Mouse (Mus musculus) 3134 (cell line): Measurements from ENCODE around the gene Ergic1.
A peak's percentile ranks its signal among the peaks of the same experiment; 100 is the strongest.

Experiments
- DNase-seq: peaks from one replicate; pipeline ENCODE4 v3.0.0-alpha.2; 2011; ENCODE audit warnings: low spot score; ENCODE audit not compliant: insufficient read length; ENCODE audit errors: extremely low read depth

The Ergic1 gene

GRCm38 (mm10) chr17:26647283-26647682, 86.0 kb downstream of the Ergic1 start:
- no peak for DNase-seq

GRCm38 (mm10) chr17:26649565-26649964, 88.3 kb downstream of the Ergic1 start:
- no peak for DNase-seq

- DNase-seq: no peak
These were observed 89.4 kb downstream of the Ergic1 start for GRCm38 (mm10) chr17:26650451-26651363.

- no peak for DNase-seq
These were observed 97.7 kb downstream of the Ergic1 start for GRCm38 (mm10) chr17:26658854-26659572.

- no peak for DNase-seq
These were observed 98.3 kb downstream of the Ergic1 start for GRCm38 (mm10) chr17:26659573-26659915.

- DNase-seq: peak; percentile 50
These were observed 99.1 kb downstream of the Ergic1 start for GRCm38 (mm10) chr17:26660192-26660912.

GRCm38 (mm10) chr17:26662204-26662603, 100.9 kb downstream of the Ergic1 start:
- no peak for DNase-seq

- peak; percentile 82 for DNase-seq
These were observed 101.8 kb downstream of the Ergic1 start, which contains the start of gene Atp6v0e for GRCm38 (mm10) chr17:26662978-26663683. Gene Atp6v0e, plus strand, starts transcription at chr17:26663231.

GRCm38 (mm10) chr17:26665600-26665999, 104.3 kb downstream of the Ergic1 start:
- DNase-seq: no peak

- no peak for DNase-seq
These were observed 110.0 kb downstream of the Ergic1 start for GRCm38 (mm10) chr17:26671268-26671667.

- no peak for DNase-seq
These were observed 114.6 kb downstream of the Ergic1 start for GRCm38 (mm10) chr17:26675845-26676244.

GRCm38 (mm10) chr17:26676252-26676615, 114.9 kb downstream of the Ergic1 start:
- DNase-seq: peak; percentile 93

GRCm38 (mm10) chr17:26676616-26677376, 115.5 kb downstream of the Ergic1 start:
- DNase-seq: no peak

- DNase-seq: no peak
These were observed 116.7 kb downstream of the Ergic1 start for GRCm38 (mm10) chr17:26677711-26678637.

GRCm38 (mm10) chr17:26681276-26681675, 120.0 kb downstream of the Ergic1 start:
- DNase-seq: no peak

- DNase-seq: no peak
These were observed 125.2 kb downstream of the Ergic1 start for GRCm38 (mm10) chr17:26686334-26687000.

GRCm38 (mm10) chr17:26688795-26689735, 127.8 kb downstream of the Ergic1 start:
- DNase-seq: peak; percentile 24
